29 mouse cellular contexts compared by ENCODE assay signal in genomic region chr14:34139671-34140664, GRCm38 (mm10). TPM values are rescaled to one million over a fixed set of nuclear protein-coding genes. Genes with fewer than 3 reads are reported as not detected.
DNase-seq lines count a peak whose midpoint lies in the region; ATAC-seq and TF ChIP-seq lines count a peak whose summit lies in the region.
"Had no signal": no experiment of that assay in that cellular context is flagged by ENCODE, and none has a peak within 500 bp of the region (broad histone marks: within the 10 kb centered on the region; RNA-seq: fewer than 3 reads in every experiment).

No protein-coding gene starts in this region.

- peak; percentile 11 for DNase-seq in forebrain, embryonic 10.5 days (ENCODE audit: extremely low spot score, low spot score)
- no peak for DNase-seq in forebrain, embryonic 11.5 days (ENCODE audit: low spot score)
- peak; percentile 6 for DNase-seq in lung, embryonic 14.5 days
- no peak for DNase-seq in lung, postnatal 0 days (ENCODE audit: low spot score)
- no peak for DNase-seq in forebrain, postnatal 0 days
- DNase-seq in natural killer cell, adult 2 months (ENCODE audit: low spot score in 2 of 2) = no peak
- no peak for DNase-seq in left cerebral cortex, postnatal 36 days (ENCODE audit: low spot score in 2 of 2)
- DNase-seq: cerebellum, adult 11-12 months; cerebellum, postnatal 10 days; gastrocnemius, postnatal 14 days; heart, postnatal 4 days; layer of hippocampus, adult 9-11 months; left cerebral cortex, postnatal 4 days; right cerebral cortex, adult 18-20 months had no signal

- no peak overlapping the region for H3K27ac ChIP-seq in forebrain, embryonic 10.5 days
- H3K27ac ChIP-seq in forebrain, embryonic 11.5 days (ENCODE audit: low read depth, low read length) = no peak overlapping the region
- no peak overlapping the region for H3K27ac ChIP-seq in lung, embryonic 14.5 days (ENCODE audit: low read depth)
- H3K27ac ChIP-seq in lung, postnatal 0 days (ENCODE audit: low read length) = no peak overlapping the region
- peak overlapping the region; percentile 2; the same call in 1 of the 2 replicates for H3K27ac ChIP-seq in embryonic facial prominence, embryonic 13.5 days
- no peak overlapping the region for H3K27ac ChIP-seq in forebrain, postnatal 0 days (ENCODE audit: low read depth, low read length)
- H3K27ac ChIP-seq: embryonic facial prominence, embryonic 15.5 days; kidney, embryonic 15.5 days; left cerebral cortex, adult 2 months; limb, embryonic 15.5 days; liver, embryonic 15.5 days; macrophage; neural tube, embryonic 15.5 days; stomach, embryonic 15.5 days had no signal

- WGBS in forebrain, embryonic 10.5 days = 80% methylated on average over 15 of the region's 15 CpGs
- 67% methylated on average over 15 of the region's 15 CpGs for WGBS in forebrain, embryonic 11.5 days
- 80% methylated on average over 15 of the region's 15 CpGs for WGBS in lung, embryonic 14.5 days
- WGBS in lung, postnatal 0 days = 76% methylated on average over 15 of the region's 15 CpGs
- WGBS in embryonic facial prominence, embryonic 13.5 days = 82% methylated on average over 15 of the region's 15 CpGs
- 41% methylated on average over 15 of the region's 15 CpGs for WGBS in forebrain, postnatal 0 days

- no peak for TF ChIP-seq CTCF in lung, embryonic 14.5 days (IDR thresholded peaks at IDR 0.05; ENCODE audit: low read depth)
- TF ChIP-seq CTCF in lung, postnatal 0 days (IDR thresholded peaks at IDR 0.05) = no peak
- TF ChIP-seq CTCF in forebrain, postnatal 0 days (IDR thresholded peaks at IDR 0.05; ENCODE audit: low read depth) = no peak

- no peaks in the 10 kb centered on the region for H3K36me3 ChIP-seq in forebrain, embryonic 10.5 days (replicated peaks)
- H3K36me3 ChIP-seq in forebrain, embryonic 11.5 days (ENCODE audit: control insufficient read depth, insufficient read depth, low read length) = no peaks in the 10 kb centered on the region
- no peaks in the 10 kb centered on the region for H3K36me3 ChIP-seq in lung, embryonic 14.5 days (ENCODE audit: insufficient read depth)
- H3K36me3 ChIP-seq in lung, postnatal 0 days (ENCODE audit: insufficient read depth, low read length) = no peaks in the 10 kb centered on the region
- H3K36me3 ChIP-seq in embryonic facial prominence, embryonic 13.5 days = no peaks in the 10 kb centered on the region
- H3K36me3 ChIP-seq in forebrain, postnatal 0 days (ENCODE audit: insufficient read depth) = no peaks in the 10 kb centered on the region
- H3K36me3 ChIP-seq: embryonic facial prominence, embryonic 15.5 days; kidney, embryonic 15.5 days; limb, embryonic 15.5 days; liver, embryonic 15.5 days; neural tube, embryonic 15.5 days; stomach, embryonic 15.5 days had no signal

- intact Hi-C loops in left cerebral cortex, postnatal 36 days (cut with DNase I) = no loop called here

- H3K9ac ChIP-seq in forebrain, embryonic 11.5 days (ENCODE audit: low read length) = no peak overlapping the region
- no peak overlapping the region for H3K9ac ChIP-seq in lung, embryonic 14.5 days
- no peak overlapping the region for H3K9ac ChIP-seq in lung, postnatal 0 days (replicated peaks; ENCODE audit: low read depth)
- H3K9ac ChIP-seq in embryonic facial prominence, embryonic 13.5 days = no peak overlapping the region
- no peak overlapping the region for H3K9ac ChIP-seq in forebrain, postnatal 0 days
- H3K9ac ChIP-seq: embryonic facial prominence, embryonic 15.5 days; kidney, embryonic 15.5 days; limb, embryonic 15.5 days; liver, embryonic 15.5 days; neural tube, embryonic 15.5 days; stomach, embryonic 15.5 days had no signal

- no peak overlapping the region for H3K4me3 ChIP-seq in forebrain, embryonic 10.5 days
- no peak overlapping the region for H3K4me3 ChIP-seq in forebrain, embryonic 11.5 days (ENCODE audit: low read depth, low read length)
- no peak overlapping the region for H3K4me3 ChIP-seq in lung, embryonic 14.5 days (ENCODE audit: low read depth, low read length)
- no peak overlapping the region for H3K4me3 ChIP-seq in lung, postnatal 0 days (ENCODE audit: low read depth, low read length)
- no peak overlapping the region for H3K4me3 ChIP-seq in embryonic facial prominence, embryonic 13.5 days
- H3K4me3 ChIP-seq in forebrain, postnatal 0 days (ENCODE audit: low read depth, low read length) = no peak overlapping the region
- H3K4me3 ChIP-seq: embryonic facial prominence, embryonic 15.5 days; kidney, embryonic 15.5 days; left cerebral cortex, adult 2 months; limb, embryonic 15.5 days; liver, embryonic 15.5 days; neural tube, embryonic 15.5 days; stomach, embryonic 15.5 days had no signal

- no peak for TF ChIP-seq EP300 in lung, postnatal 0 days (IDR thresholded peaks at IDR 0.05)

- no peaks in the 10 kb centered on the region for H3K9me3 ChIP-seq in forebrain, embryonic 10.5 days
- H3K9me3 ChIP-seq in forebrain, embryonic 11.5 days (ENCODE audit: control insufficient read depth, low read length) = no peaks in the 10 kb centered on the region
- H3K9me3 ChIP-seq in lung, embryonic 14.5 days (ENCODE audit: low read depth, low read length) = no peaks in the 10 kb centered on the region
- no peaks in the 10 kb centered on the region for H3K9me3 ChIP-seq in lung, postnatal 0 days (ENCODE audit: low read length)
- H3K9me3 ChIP-seq in embryonic facial prominence, embryonic 13.5 days = no peaks in the 10 kb centered on the region
- no peaks in the 10 kb centered on the region for H3K9me3 ChIP-seq in forebrain, postnatal 0 days (ENCODE audit: low read length)
- H3K9me3 ChIP-seq: embryonic facial prominence, embryonic 15.5 days; kidney, embryonic 15.5 days; limb, embryonic 15.5 days; liver, embryonic 15.5 days; neural tube, embryonic 15.5 days; stomach, embryonic 15.5 days had no signal

- peaks cover 15% of the 10 kb centered on the region for H3K27me3 ChIP-seq in forebrain, embryonic 10.5 days (ENCODE audit: poor library complexity, severe bottlenecking)
- H3K27me3 ChIP-seq in forebrain, embryonic 11.5 days (ENCODE audit: control insufficient read depth, insufficient read depth, low read length) = no peaks in the 10 kb centered on the region
- no peaks in the 10 kb centered on the region for H3K27me3 ChIP-seq in lung, embryonic 14.5 days (ENCODE audit: insufficient read depth, low read length)
- no peaks in the 10 kb centered on the region for H3K27me3 ChIP-seq in lung, postnatal 0 days (replicated peaks; ENCODE audit: insufficient read depth, low read length)
- no peaks in the 10 kb centered on the region for H3K27me3 ChIP-seq in embryonic facial prominence, embryonic 13.5 days
- H3K27me3 ChIP-seq in forebrain, postnatal 0 days (ENCODE audit: insufficient read depth, low read length) = no peaks in the 10 kb centered on the region
- H3K27me3 ChIP-seq: embryonic facial prominence, embryonic 15.5 days; kidney, embryonic 15.5 days; limb, embryonic 15.5 days; liver, embryonic 15.5 days; neural tube, embryonic 15.5 days; stomach, embryonic 15.5 days had no signal

- 0 out of 2 replicates have a peak, but pooled peaks cover 6% of the 10 kb centered on the region for H3K4me1 ChIP-seq in forebrain, embryonic 10.5 days
- no peaks in the 10 kb centered on the region for H3K4me1 ChIP-seq in forebrain, embryonic 11.5 days (replicated peaks; ENCODE audit: control insufficient read depth, insufficient read depth, low read length)
- no peaks in the 10 kb centered on the region for H3K4me1 ChIP-seq in lung, embryonic 14.5 days (ENCODE audit: insufficient read depth)
- H3K4me1 ChIP-seq in lung, postnatal 0 days (ENCODE audit: insufficient read depth, low read depth, low read length) = no peaks in the 10 kb centered on the region
- H3K4me1 ChIP-seq in embryonic facial prominence, embryonic 13.5 days = no peaks in the 10 kb centered on the region
- no peaks in the 10 kb centered on the region for H3K4me1 ChIP-seq in forebrain, postnatal 0 days (ENCODE audit: insufficient read depth)
- H3K4me1 ChIP-seq: embryonic facial prominence, embryonic 15.5 days; kidney, embryonic 15.5 days; limb, embryonic 15.5 days; liver, embryonic 15.5 days; neural tube, embryonic 15.5 days; stomach, embryonic 15.5 days had no signal

- no peak for ATAC-seq in forebrain, embryonic 11.5 days (replicated peaks; ENCODE audit: low FRiP score)
- ATAC-seq in lung, embryonic 14.5 days (ENCODE audit: insufficient read depth) = peak; percentile 31; the same call in 1 of the 2 replicates
- no peak for ATAC-seq in lung, postnatal 0 days
- no peak for ATAC-seq in embryonic facial prominence, embryonic 13.5 days (ENCODE audit: insufficient number of reproducible peaks, insufficient read depth, low FRiP score, low TSS enrichment, low read depth)
- ATAC-seq in forebrain, postnatal 0 days = peak; percentile 20; the same call in 1 of the 2 replicates
- ATAC-seq: hindbrain, embryonic 16.5 days; intestine, postnatal 0 days had no signal

- H3K4me2 ChIP-seq in forebrain, embryonic 11.5 days (ENCODE audit: low read depth, low read length, severe bottlenecking) = no peak overlapping the region
- no peak overlapping the region for H3K4me2 ChIP-seq in lung, embryonic 14.5 days
- H3K4me2 ChIP-seq in lung, postnatal 0 days (replicated peaks; ENCODE audit: low read depth, low read length) = no peak overlapping the region
- no peak overlapping the region for H3K4me2 ChIP-seq in embryonic facial prominence, embryonic 13.5 days
- no peak overlapping the region for H3K4me2 ChIP-seq in forebrain, postnatal 0 days (ENCODE audit: low read depth)
- H3K4me2 ChIP-seq: embryonic facial prominence, embryonic 15.5 days; kidney, embryonic 15.5 days; limb, embryonic 15.5 days; liver, embryonic 15.5 days; neural tube, embryonic 15.5 days; stomach, embryonic 15.5 days had no signal

RNA-seq across cellular contexts. Expression of gene Npy4r, which starts 12.3 kb away (rescaled TPM):
- not detected in 2 replicates for polyA plus RNA-seq in forebrain, embryonic 10.5 days (2016; fragmentation: Nextera tagmentation; extraction: Ambion mirVana)
- not detected in 2 replicates for polyA plus RNA-seq in forebrain, embryonic 11.5 days (2014; fragmentation: Nextera tagmentation; extraction: Ambion mirVana)
- 0.05 and 0.08 TPM in 2 replicates for polyA plus RNA-seq in lung, embryonic 14.5 days (2014; fragmentation: Nextera tagmentation; extraction: Ambion mirVana)
- polyA plus RNA-seq in lung, postnatal 0 days (2015; fragmentation: Nextera tagmentation; extraction: Ambion mirVana) = not detected in 2 replicates
- 0.66 and 0.69 TPM in 2 replicates for polyA plus RNA-seq in embryonic facial prominence, embryonic 13.5 days (2015; fragmentation: Nextera tagmentation; extraction: Ambion mirVana)
- total RNA-seq in forebrain, postnatal 0 days (2014; rRNA removed) = 0.08 and 0.19 TPM in 2 replicates
- polyA plus RNA-seq in forebrain, postnatal 0 days (2015; fragmentation: Nextera tagmentation; extraction: Ambion mirVana) = 0.05 and 0.10 TPM in 2 replicates
- not detected for total RNA-seq in left cerebral cortex, postnatal 36 days (2021)
- total RNA-seq: heart, postnatal 4 days; left cerebral cortex, adult 2 months had no signal
- polyA plus RNA-seq: limb, embryonic 15.5 days; macrophage had no signal

RNA-seq across cellular contexts. Expression of gene A630023A22Rik, which starts 37.4 kb away (rescaled TPM):
- polyA plus RNA-seq in forebrain, embryonic 10.5 days (2016; fragmentation: Nextera tagmentation; extraction: Ambion mirVana) = not detected in 2 replicates
- not detected in 2 replicates for polyA plus RNA-seq in forebrain, embryonic 11.5 days (2014; fragmentation: Nextera tagmentation; extraction: Ambion mirVana)
- polyA plus RNA-seq in lung, embryonic 14.5 days (2014; fragmentation: Nextera tagmentation; extraction: Ambion mirVana) = 0.30 TPM in 1 of 2 replicates, not detected in the other
- polyA plus RNA-seq in lung, postnatal 0 days (2015; fragmentation: Nextera tagmentation; extraction: Ambion mirVana) = 0.37 TPM in 1 of 2 replicates, not detected in the other
- not detected in 2 replicates for polyA plus RNA-seq in embryonic facial prominence, embryonic 13.5 days (2015; fragmentation: Nextera tagmentation; extraction: Ambion mirVana)
- total RNA-seq in forebrain, postnatal 0 days (2014; rRNA removed) = not detected in 2 replicates
- polyA plus RNA-seq in forebrain, postnatal 0 days (2015; fragmentation: Nextera tagmentation; extraction: Ambion mirVana) = not detected in 2 replicates
- not detected for total RNA-seq in left cerebral cortex, postnatal 36 days (2021)
- total RNA-seq: adrenal gland, postnatal 4 days; gastrocnemius, postnatal 14 days; heart, adult 8-10 months; heart, postnatal 4 days; left cerebral cortex, adult 2 months; left cerebral cortex, postnatal 4 days; midbrain, postnatal 0 days had no signal
- polyA plus RNA-seq: embryonic facial prominence, embryonic 15.5 days; large intestine, adult 2 months; liver, embryonic 15.5 days; macrophage; midbrain, postnatal 0 days; stomach, embryonic 15.5 days had no signal

RNA-seq across cellular contexts. Expression of gene Anxa8, which starts 54.2 kb away (rescaled TPM):
- 0.64 and 1.0 TPM in 2 replicates for polyA plus RNA-seq in forebrain, embryonic 10.5 days (2016; fragmentation: Nextera tagmentation; extraction: Ambion mirVana)
- polyA plus RNA-seq in forebrain, embryonic 11.5 days (2014; fragmentation: Nextera tagmentation; extraction: Ambion mirVana) = 0.88 and 1.2 TPM in 2 replicates
- polyA plus RNA-seq in lung, embryonic 14.5 days (2014; fragmentation: Nextera tagmentation; extraction: Ambion mirVana) = 2.4 TPM in 2 replicates
- polyA plus RNA-seq in lung, postnatal 0 days (2015; fragmentation: Nextera tagmentation; extraction: Ambion mirVana) = 23.6 and 25.9 TPM in 2 replicates
- polyA plus RNA-seq in embryonic facial prominence, embryonic 13.5 days (2015; fragmentation: Nextera tagmentation; extraction: Ambion mirVana) = 20.1 and 23.0 TPM in 2 replicates
- 0.14 and 0.54 TPM in 2 replicates for total RNA-seq in forebrain, postnatal 0 days (2014; rRNA removed)
- polyA plus RNA-seq in forebrain, postnatal 0 days (2015; fragmentation: Nextera tagmentation; extraction: Ambion mirVana) = 0.40 and 0.63 TPM in 2 replicates
- under 1 TPM; 0.49 to 0.91 TPM for total RNA-seq in left cerebral cortex, postnatal 36 days (2021)
- polyA plus RNA-seq: macrophage had no signal

Comparison
In these comparisons a context has a peak if more than half of its experiments do, and no peak if none do; other contexts are left out.
1. DNase-seq: peak in forebrain, embryonic 10.5 days (single experiment) and lung, embryonic 14.5 days (single experiment); none in forebrain, embryonic 11.5 days (single experiment), lung, postnatal 0 days (single experiment), forebrain, postnatal 0 days (single experiment), natural killer cell, adult 2 months (0 of 2) and left cerebral cortex, postnatal 36 days (0 of 2).
2. ATAC-seq: peak in lung, embryonic 14.5 days (single experiment) and forebrain, postnatal 0 days (single experiment); none in forebrain, embryonic 11.5 days (single experiment), lung, postnatal 0 days (single experiment) and embryonic facial prominence, embryonic 13.5 days (single experiment).